In genomic region chr6:124903580-124904151, GRCm38 (mm10) we compare ENCODE assay signal across 8 mouse cellular contexts. TPM values are rescaled to one million over a fixed set of nuclear protein-coding genes. Genes with fewer than 3 reads are reported as not detected.
DNase-seq lines count a peak whose midpoint lies in the region; ATAC-seq and TF ChIP-seq lines count a peak whose summit lies in the region.

No protein-coding gene starts in this region.

- WGBS in forebrain, embryonic 13.5 days: under 1% methylated on average over 23 of the region's 23 CpGs
- under 1% methylated on average over 23 of the region's 23 CpGs for WGBS in neural tube, embryonic 15.5 days

- peaks cover 81% of the 10 kb centered on the region for H3K4me1 ChIP-seq in E14TG2a.4 (replicated peaks; ENCODE audit: low read depth, low read length)
- peaks cover 26% of the 10 kb centered on the region for H3K4me1 ChIP-seq in forebrain, embryonic 13.5 days
- peaks cover 22% of the 10 kb centered on the region for H3K4me1 ChIP-seq in neural tube, embryonic 15.5 days

- H3K4me2 ChIP-seq in forebrain, embryonic 13.5 days: peak overlapping the region; percentile 70
- peak overlapping the region; percentile 80 for H3K4me2 ChIP-seq in neural tube, embryonic 15.5 days

- H3K27me3 ChIP-seq in E14TG2a.4 (ENCODE audit: insufficient read depth, low read length): peaks cover 5% of the 10 kb centered on the region; the same call in 1 of the 2 replicates
- no peaks in the 10 kb centered on the region for H3K27me3 ChIP-seq in forebrain, embryonic 13.5 days
- H3K27me3 ChIP-seq in neural tube, embryonic 15.5 days (replicated peaks): no peaks in the 10 kb centered on the region

- H3K4me3 ChIP-seq in E14TG2a.4 (replicated peaks; ENCODE audit: low read length): peak overlapping the region; percentile 79
- peak overlapping the region; percentile 45 for H3K4me3 ChIP-seq in forebrain, embryonic 13.5 days
- peak overlapping the region; percentile 44 for H3K4me3 ChIP-seq in neural tube, embryonic 15.5 days (replicated peaks)

- no peaks in the 10 kb centered on the region for H3K36me3 ChIP-seq in E14TG2a.4 (ENCODE audit: insufficient read depth, low read length)
- no peaks in the 10 kb centered on the region; the same call in 1 of the 2 replicates for H3K36me3 ChIP-seq in forebrain, embryonic 13.5 days (ENCODE audit: poor library complexity, severe bottlenecking)
- no peaks in the 10 kb centered on the region for H3K36me3 ChIP-seq in neural tube, embryonic 15.5 days

- no peaks in the 10 kb centered on the region for H3K9me3 ChIP-seq in E14TG2a.4 (ENCODE audit: low read length)
- H3K9me3 ChIP-seq in forebrain, embryonic 13.5 days (replicated peaks): no peaks in the 10 kb centered on the region
- no peaks in the 10 kb centered on the region for H3K9me3 ChIP-seq in neural tube, embryonic 15.5 days (replicated peaks)

- TF ChIP-seq CTCF in E14TG2a.4 (conservative IDR thresholded peaks at IDR 0.05; ENCODE audit: low read length): peak; percentile 91

- peak overlapping the region; percentile 82 for H3K9ac ChIP-seq in forebrain, embryonic 13.5 days
- H3K9ac ChIP-seq in neural tube, embryonic 15.5 days (replicated peaks): peak overlapping the region; percentile 67

- peak; percentile 86 for DNase-seq in c-Kit-positive CD71-positive TER-119-positive erythroid progenitor cells, embryonic 14.5 days (ENCODE audit: low spot score)
- peak; percentile 94 to 99 for DNase-seq in heart, postnatal 14 days
- DNase-seq in layer of hippocampus, adult 11-12 months (ENCODE audit: low spot score): peak; percentile 95
- peak; percentile 95 to 97 for DNase-seq in lung, adult 18-20 months
- DNase-seq in testis, postnatal 14 days (ENCODE audit: low spot score): peak; percentile 87

- peak overlapping the region; percentile 100 for H3K27ac ChIP-seq in forebrain, embryonic 13.5 days
- H3K27ac ChIP-seq in neural tube, embryonic 15.5 days (replicated peaks): peak overlapping the region; percentile 99

- intact Hi-C loops in heart, postnatal 14 days (cut with DNase I): loop anchor here (1.0 to 10.0 kb wide), 6 partner anchors 27 to 179 kb away; partner anchors contain the start of gene Cops7a

- peak; percentile 86 for ATAC-seq in forebrain, embryonic 13.5 days
- ATAC-seq in neural tube, embryonic 15.5 days (ENCODE audit: low FRiP score): peak; percentile 88

RNA-seq across cellular contexts. Expression of gene Lag3, which starts 7.8 kb away (rescaled TPM):
- polyA plus RNA-seq in forebrain, embryonic 13.5 days (2015; fragmentation: Nextera tagmentation; extraction: Ambion mirVana): 1.3 and 1.9 TPM in 2 replicates
- total RNA-seq in heart, postnatal 14 days (2021): under 1 TPM; 0.62 to 0.80 TPM
- 3.2 and 3.5 TPM in 2 replicates for polyA plus RNA-seq in neural tube, embryonic 15.5 days (2015; fragmentation: Nextera tagmentation; extraction: Ambion mirVana)

RNA-seq across cellular contexts. Expression of gene Cd4, which starts 15.6 kb away (rescaled TPM):
- polyA plus RNA-seq in forebrain, embryonic 13.5 days (2015; fragmentation: Nextera tagmentation; extraction: Ambion mirVana): 0.08 TPM in 2 replicates
- 10 to 100 TPM in 1 of 2 experiments, 1 to 10 TPM in 1; 1.2 to 12.3 TPM for total RNA-seq in heart, postnatal 14 days (2021)
- 0.17 and 0.61 TPM in 2 replicates for polyA plus RNA-seq in neural tube, embryonic 15.5 days (2015; fragmentation: Nextera tagmentation; extraction: Ambion mirVana)

RNA-seq across cellular contexts. Expression of gene Ptms, which starts 16.2 kb away (rescaled TPM):
- polyA plus RNA-seq in forebrain, embryonic 13.5 days (2015; fragmentation: Nextera tagmentation; extraction: Ambion mirVana): 588 and 626 TPM in 2 replicates
- total RNA-seq in heart, postnatal 14 days (2021): 100 to 1,000 TPM; 369 to 378 TPM
- polyA plus RNA-seq in neural tube, embryonic 15.5 days (2015; fragmentation: Nextera tagmentation; extraction: Ambion mirVana): 637 and 745 TPM in 2 replicates

RNA-seq across cellular contexts. Expression of gene Mlf2, which starts 27.5 kb away (rescaled TPM):
- polyA plus RNA-seq in forebrain, embryonic 13.5 days (2015; fragmentation: Nextera tagmentation; extraction: Ambion mirVana): 398 and 409 TPM in 2 replicates
- 100 to 1,000 TPM; 214 to 217 TPM for total RNA-seq in heart, postnatal 14 days (2021)
- polyA plus RNA-seq in neural tube, embryonic 15.5 days (2015; fragmentation: Nextera tagmentation; extraction: Ambion mirVana): 543 and 603 TPM in 2 replicates

RNA-seq across cellular contexts. Expression of gene Gpr162, which starts 39.9 kb away (rescaled TPM):
- 11.7 and 13.4 TPM in 2 replicates for polyA plus RNA-seq in forebrain, embryonic 13.5 days (2015; fragmentation: Nextera tagmentation; extraction: Ambion mirVana)
- 1 to 10 TPM; 1.8 to 2.4 TPM for total RNA-seq in heart, postnatal 14 days (2021)
- 28.9 and 33.8 TPM in 2 replicates for polyA plus RNA-seq in neural tube, embryonic 15.5 days (2015; fragmentation: Nextera tagmentation; extraction: Ambion mirVana)

Comparison
In these comparisons a context has a peak if more than half of its experiments do, and no peak if none do; other contexts are left out.
1. Peak in every context shown above with its lines: DNase-seq, ATAC-seq, H3K4me3 ChIP-seq and H3K27ac ChIP-seq.